Mouse (Mus musculus): ENCODE data around the gene Gm45716. TPM values are rescaled to one million over a fixed set of nuclear protein-coding genes. Genes with fewer than 3 reads are reported as not detected.
A peak's percentile ranks its signal among the peaks of the same experiment; 100 is the strongest.

Gm45716 gene
- polyA plus RNA-seq, 1 experiment from 2014 or later: 15.4 TPM

GRCm38 (mm10) chr11:90245630-90246029 lies 58.1 kb downstream of the Gm45716 start:
- Histone ChIP-seq H3K27me3 (ENCODE audit: low read depth, poor library complexity, severe bottlenecking) (no peaks in the 10 kb centered on the region), H3K36me3 (no peaks in the 10 kb centered on the region), H3K4me3 (no peak overlapping the region), H3K27ac (replicated peaks) (no peak overlapping the region), H3K9me3 (replicated peaks) (no peaks in the 10 kb centered on the region), H3K4me1 (peaks cover 24% of the 10 kb centered on the region)
- no peak for DNase-seq (ENCODE audit: low spot score)
- WGBS: 80% methylated on average over 6 of the region's 6 CpGs

- 82% methylated on average over 4 of the region's 4 CpGs for WGBS
- H3K27me3 ChIP-seq (ENCODE audit: low read depth, poor library complexity, severe bottlenecking): no peaks in the 10 kb centered on the region
- H3K9me3 ChIP-seq (replicated peaks): no peaks in the 10 kb centered on the region
- no peak overlapping the region for H3K27ac ChIP-seq (replicated peaks)
- H3K4me3 ChIP-seq: no peak overlapping the region
- H3K4me1 ChIP-seq: peaks cover 23% of the 10 kb centered on the region
- no peaks in the 10 kb centered on the region for H3K36me3 ChIP-seq
- DNase-seq (ENCODE audit: low spot score): no peak
Measured at GRCm38 (mm10) chr11:90246676-90247075, 59.2 kb downstream of the Gm45716 start.

GRCm38 (mm10) chr11:90247793-90248192 lies 60.3 kb downstream of the Gm45716 start:
- Histone ChIP-seq H3K27ac (replicated peaks) (no peak overlapping the region), H3K4me3 (no peak overlapping the region), H3K27me3 (ENCODE audit: low read depth, poor library complexity, severe bottlenecking) (no peaks in the 10 kb centered on the region), H3K36me3 (0 out of 2 replicates have a peak, but pooled peaks cover 3% of the 10 kb centered on the region), H3K4me1 (peaks cover 33% of the 10 kb centered on the region), H3K9me3 (replicated peaks) (no peaks in the 10 kb centered on the region)
- 76% methylated on average over 4 of the region's 4 CpGs for WGBS
- DNase-seq (ENCODE audit: low spot score): no peak

- Histone ChIP-seq H3K9me3 (replicated peaks) (no peaks in the 10 kb centered on the region), H3K27ac (replicated peaks) (peak within 1 kb of the TSS; percentile 94), H3K36me3 (0 out of 2 replicates have a peak, but pooled peaks cover 7% of the 10 kb centered on the region), H3K27me3 (ENCODE audit: low read depth, poor library complexity, severe bottlenecking) (no peaks in the 10 kb centered on the region), H3K4me3 (peak within 1 kb of the TSS; percentile 75), H3K4me1 (peaks cover 35% of the 10 kb centered on the region)
- DNase-seq (ENCODE audit: low spot score): peak; percentile 98
- whole genome bisulfite sequencing: under 1% methylated on average over 51 of the region's 51 CpGs
Measured at GRCm38 (mm10) chr11:90249025-90249650, 61.7 kb downstream of the Gm45716 start, which contains the start of gene Mmd. Mmd (plus strand) TSS chr11:90249456.

GRCm38 (mm10) chr11:90249701-90250141 lies 62.2 kb downstream of the Gm45716 start:
- H3K9me3 ChIP-seq (replicated peaks): no peaks in the 10 kb centered on the region
- peaks cover 35% of the 10 kb centered on the region for H3K4me1 ChIP-seq
- H3K36me3 ChIP-seq: 0 out of 2 replicates have a peak, but pooled peaks cover 7% of the 10 kb centered on the region
- under 1% methylated on average over 22 of the region's 22 CpGs for WGBS
- H3K4me3 ChIP-seq: peak overlapping the region; percentile 75
- no peaks in the 10 kb centered on the region for H3K27me3 ChIP-seq (ENCODE audit: low read depth, poor library complexity, severe bottlenecking)
- H3K27ac ChIP-seq (replicated peaks): peak overlapping the region; percentile 94
- no peak for DNase-seq (ENCODE audit: low spot score)

GRCm38 (mm10) chr11:90250189-90250588 lies 62.7 kb downstream of the Gm45716 start:
- DNase-seq (ENCODE audit: low spot score): peak; percentile 39

GRCm38 (mm10) chr11:90250730-90251129 lies 63.2 kb downstream of the Gm45716 start:
- peak overlapping the region; percentile 75 for H3K4me3 ChIP-seq
- peak overlapping the region; percentile 94 for H3K27ac ChIP-seq (replicated peaks)
- H3K36me3 ChIP-seq: 0 out of 2 replicates have a peak, but pooled peaks cover 7% of the 10 kb centered on the region
- no peaks in the 10 kb centered on the region for H3K9me3 ChIP-seq (replicated peaks)
- 81% methylated on average over 7 of the region's 7 CpGs for WGBS
- peaks cover 35% of the 10 kb centered on the region for H3K4me1 ChIP-seq
- DNase-seq (ENCODE audit: low spot score): no peak
- no peaks in the 10 kb centered on the region for H3K27me3 ChIP-seq (ENCODE audit: low read depth, poor library complexity, severe bottlenecking)

More at GRCm38 (mm10) chr11:90250189-90250588, 62.7 kb downstream of the Gm45716 start:
- 2% methylated on average over 9 of the region's 9 CpGs for WGBS
- Histone ChIP-seq H3K4me3 (peak overlapping the region; percentile 75), H3K27me3 (ENCODE audit: low read depth, poor library complexity, severe bottlenecking) (no peaks in the 10 kb centered on the region), H3K9me3 (replicated peaks) (no peaks in the 10 kb centered on the region), H3K36me3 (0 out of 2 replicates have a peak, but pooled peaks cover 7% of the 10 kb centered on the region), H3K27ac (replicated peaks) (peak overlapping the region; percentile 94), H3K4me1 (peaks cover 35% of the 10 kb centered on the region)

- no peak overlapping the region for H3K4me3 ChIP-seq
- H3K4me1 ChIP-seq: peaks cover 35% of the 10 kb centered on the region
- H3K9me3 ChIP-seq (replicated peaks): no peaks in the 10 kb centered on the region
- no peak for DNase-seq (ENCODE audit: low spot score)
- no peaks in the 10 kb centered on the region for H3K27me3 ChIP-seq (ENCODE audit: low read depth, poor library complexity, severe bottlenecking)
- H3K27ac ChIP-seq (replicated peaks): no peak overlapping the region
- WGBS: 50% methylated on average over 2 of the region's 2 CpGs
- H3K36me3 ChIP-seq: 0 out of 2 replicates have a peak, but pooled peaks cover 7% of the 10 kb centered on the region
Measured at GRCm38 (mm10) chr11:90251923-90252322, 64.4 kb downstream of the Gm45716 start.

GRCm38 (mm10) chr11:90252366-90252765 lies 64.9 kb downstream of the Gm45716 start:
- no peak overlapping the region for H3K27ac ChIP-seq (replicated peaks)
- WGBS: 77% methylated on average over 8 of the region's 8 CpGs
- H3K36me3 ChIP-seq: peaks cover 10% of the 10 kb centered on the region; the same call in 1 of the 2 replicates

GRCm38 (mm10) chr11:90254536-90254935 lies 67.1 kb downstream of the Gm45716 start:
- no peaks in the 10 kb centered on the region for H3K27me3 ChIP-seq (ENCODE audit: low read depth, poor library complexity, severe bottlenecking)
- 85% methylated on average over 3 of the region's 3 CpGs for WGBS

More at GRCm38 (mm10) chr11:90252366-90252765, 64.9 kb downstream of the Gm45716 start:
- Histone ChIP-seq H3K4me3 (no peak overlapping the region), H3K4me1 (peaks cover 35% of the 10 kb centered on the region), H3K9me3 (replicated peaks) (no peaks in the 10 kb centered on the region), H3K27me3 (ENCODE audit: low read depth, poor library complexity, severe bottlenecking) (no peaks in the 10 kb centered on the region)
- DNase-seq (ENCODE audit: low spot score): no peak

GRCm38 (mm10) chr11:90255687-90256086 lies 68.2 kb downstream of the Gm45716 start:
- Histone ChIP-seq H3K4me3 (no peak overlapping the region), H3K27me3 (ENCODE audit: low read depth, poor library complexity, severe bottlenecking) (no peaks in the 10 kb centered on the region), H3K4me1 (peaks cover 22% of the 10 kb centered on the region), H3K27ac (replicated peaks) (no peak overlapping the region), H3K9me3 (replicated peaks) (no peaks in the 10 kb centered on the region), H3K36me3 (peaks cover 29% of the 10 kb centered on the region)
- DNase-seq (ENCODE audit: low spot score): no peak
- 89% methylated on average over 6 of the region's 6 CpGs for WGBS

More at GRCm38 (mm10) chr11:90254536-90254935, 67.1 kb downstream of the Gm45716 start:
- no peak for DNase-seq (ENCODE audit: low spot score)
- peaks cover 32% of the 10 kb centered on the region for H3K4me1 ChIP-seq
- no peaks in the 10 kb centered on the region for H3K9me3 ChIP-seq (replicated peaks)
- H3K27ac ChIP-seq (replicated peaks): no peak overlapping the region
- H3K36me3 ChIP-seq: peaks cover 18% of the 10 kb centered on the region
- H3K4me3 ChIP-seq: no peak overlapping the region

- DNase-seq (ENCODE audit: low spot score): no peak
- H3K27ac ChIP-seq (replicated peaks): no peak overlapping the region
- no peaks in the 10 kb centered on the region for H3K27me3 ChIP-seq (ENCODE audit: low read depth, poor library complexity, severe bottlenecking)
- H3K4me1 ChIP-seq: peaks cover 15% of the 10 kb centered on the region; the same call in 1 of the 2 replicates
- H3K9me3 ChIP-seq (replicated peaks): no peaks in the 10 kb centered on the region
- 91% methylated on average over 16 of the region's 16 CpGs for WGBS
- peaks cover 42% of the 10 kb centered on the region for H3K36me3 ChIP-seq
- no peak overlapping the region for H3K4me3 ChIP-seq
Measured at GRCm38 (mm10) chr11:90256833-90257525, 69.5 kb downstream of the Gm45716 start.
